Mouse (Mus musculus) CH12.LX (cell line): Measurements from ENCODE around the gene Zdhhc24.

ENCODE experiments used
- CTCF ChIP-seq, 2 experiments: IDR thresholded peaks in 1 of 2; conservative IDR thresholded peaks in 1 of 2; 2 replicates each; pipeline ENCODE4 v1.5.1; 2011 to 2012; ENCODE audit warnings: low read depth in 2 of 2, low read length in 2 of 2, improper control_type of control experiment in 1 of 2, inconsistent platforms in 1 of 2, mild to moderate bottlenecking in 1 of 2, moderate library complexity in 1 of 2
- HCFC1 ChIP-seq: IDR thresholded peaks from 2 replicates; pipeline ENCODE4 v1.6.1; 2012; ENCODE audit warnings: low read depth, mild to moderate bottlenecking, inconsistent platforms, low read length, improper control_type of control experiment
- POLR2A ChIP-seq: IDR thresholded peaks from 2 replicates; pipeline ENCODE4 v1.6.1; 2011; ENCODE audit warnings: low read depth, mild to moderate bottlenecking, improper control_type of control experiment, low read length
- USF1 ChIP-seq: IDR thresholded peaks from 2 replicates; pipeline ENCODE4 v1.6.1; 2014; ENCODE audit warnings: low read depth, mild to moderate bottlenecking, inconsistent platforms, low read length, improper control_type of control experiment

DNA sequence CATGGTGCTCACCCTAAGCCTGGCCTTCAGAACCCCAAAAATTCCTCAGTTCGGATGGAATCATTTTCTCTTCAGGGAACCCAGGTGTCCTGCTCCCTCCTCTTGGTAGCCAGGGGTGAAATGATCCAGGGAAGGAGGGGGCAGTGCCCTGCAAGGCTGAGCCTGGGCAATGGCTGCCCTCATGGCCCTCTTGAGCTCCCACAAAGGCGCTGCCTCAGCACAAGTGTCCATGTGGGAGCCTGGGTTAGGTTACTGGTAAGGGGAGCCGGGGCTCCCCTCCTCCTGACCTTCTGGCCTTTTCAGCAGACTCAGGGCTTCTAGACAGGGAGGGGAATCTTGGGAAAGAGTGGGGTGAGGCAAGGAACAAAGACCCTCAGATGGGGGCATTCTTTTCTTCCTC, 1.7 kb upstream of the Zdhhc24 start:
- TF ChIP-seq USF1 = no peak
- no peak for TF ChIP-seq CTCF (conservative IDR thresholded peaks at IDR 0.05 in 1 of 2, IDR thresholded peaks at IDR 0.05 in 1 of 2; ENCODE audit: low read depth in 2 of 2, low read length in 2 of 2)
- TF ChIP-seq POLR2A = no peak
- no peak for TF ChIP-seq HCFC1
